Mouse (Mus musculus) lung, postnatal 0 days (tissue): ENCODE data around the gene Foxa2.

Experiments used
- CTCF ChIP-seq: IDR thresholded peaks from 2 replicates; pipeline ENCODE4 v1.5.1; 2016; ENCODE audit warnings: antibody characterized with exemption, mild to moderate bottlenecking
- EP300 ChIP-seq: IDR thresholded peaks from 2 replicates; pipeline ENCODE4 v1.6.1; 2016; ENCODE audit warnings: antibody characterized with exemption, mild to moderate bottlenecking, control low read depth

DNA sequence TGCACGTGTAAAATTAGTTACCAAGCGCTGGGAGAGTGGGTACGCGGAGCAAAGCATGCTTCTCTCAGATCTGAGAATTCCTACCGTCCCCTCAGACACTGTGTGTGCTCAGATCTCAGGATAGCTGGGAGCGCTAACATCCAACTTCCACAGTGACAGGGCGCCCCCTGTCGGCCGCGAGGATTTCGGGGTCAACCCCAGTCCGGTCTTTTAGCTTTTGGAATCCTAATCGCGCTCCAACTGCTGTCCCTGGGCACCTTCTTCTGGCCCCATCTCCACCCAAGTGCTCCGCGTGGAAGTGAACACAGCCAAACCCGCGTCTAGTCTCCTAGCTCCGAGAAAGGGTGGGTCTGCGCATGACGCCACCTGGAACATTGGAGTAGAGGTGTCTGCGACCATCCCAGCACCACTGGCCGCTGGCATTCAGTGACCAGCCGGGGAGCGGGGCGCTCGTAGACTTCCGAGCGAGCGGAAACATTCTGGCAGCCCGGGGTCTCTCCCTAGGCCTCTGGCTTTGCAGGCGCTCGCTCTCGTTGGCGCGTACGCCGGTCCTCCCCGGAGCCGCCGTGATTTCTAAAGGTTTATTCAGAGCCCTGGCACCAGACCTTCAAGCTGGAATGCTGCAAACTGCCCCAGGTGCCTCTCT lies 1.8 kb upstream of the Foxa2 start:
- TF ChIP-seq CTCF: peak; percentile 80
- no peak for TF ChIP-seq EP300
